Mouse (Mus musculus) intestine, embryonic 15.5 days (tissue): ENCODE results near the gene Gstm2. TPM values are rescaled to one million over a fixed set of nuclear protein-coding genes. Genes with fewer than 3 reads are reported as not detected.
"Not testable (repeated sequence)": the region's sequence is repeated elsewhere in the genome, so short reads cannot be mapped to it uniquely, and the experiment has no call there.

ENCODE experiments used
- ATAC-seq: fragments of 200-750 bp; cut with Nextera tagmentation; 2 replicates; pipeline ENCODE4 v1.8.0; 2017; ENCODE audit warnings: moderate TSS enrichment, moderate library complexity
- H3K27ac ChIP-seq: fragments of 300-500 bp; sonication (generic); 2 replicates; pipeline ENCODE4 v1.5.1; 2015; ENCODE audit warnings: mild to moderate bottlenecking, inconsistent platforms
- H3K27me3 ChIP-seq: fragments of 300-500 bp; sonication (generic); replicated peaks from 2 replicates; pipeline ENCODE4 v1.6.1; 2015; ENCODE audit warnings: inconsistent platforms
- H3K36me3 ChIP-seq: fragments of 300-500 bp; sonication (generic); 2 replicates; pipeline ENCODE4 v1.6.1; 2015; ENCODE audit warnings: inconsistent platforms
- H3K4me1 ChIP-seq: fragments of 300-500 bp; sonication (generic); replicated peaks from 2 replicates; pipeline ENCODE4 v1.6.1; 2015; ENCODE audit warnings: inconsistent platforms
- H3K4me2 ChIP-seq: fragments of 300-500 bp; sonication (generic); replicated peaks from 2 replicates; pipeline ENCODE4 v1.6.1; 2015; ENCODE audit warnings: mild to moderate bottlenecking, inconsistent platforms
- H3K4me3 ChIP-seq: fragments of 300-500 bp; sonication (generic); replicated peaks from 2 replicates; pipeline ENCODE4 v1.5.1; 2015; ENCODE audit warnings: inconsistent platforms
- H3K9ac ChIP-seq: fragments of 300-500 bp; sonication (generic); 2 replicates; pipeline ENCODE4 v1.6.1; 2015; ENCODE audit warnings: inconsistent platforms
- H3K9me3 ChIP-seq: fragments of 300-500 bp; sonication (generic); 2 replicates; pipeline ENCODE4 v1.6.1; 2016; ENCODE audit warnings: inconsistent platforms
- WGBS: fragments of 180-500 bp; shearing (Covaris S2); methylation state at CpG from one replicate; pipeline ENCODE4 v1.1.7; 2015; 5-methylcytosine and 5-hydroxymethylcytosine counted together
- polyA plus RNA-seq: library from polyadenylated mRNA; unstranded; fragments of >200 nt; fragmentation: Nextera tagmentation; extraction: Ambion mirVana; gene quantifications from 2 replicates; pipeline ENCODE4 v1.2.1, GENCODE M21; 2015

Gene Gstm2
- polyA plus RNA-seq, 1 experiment from 2014 or later: 184 TPM

DNA sequence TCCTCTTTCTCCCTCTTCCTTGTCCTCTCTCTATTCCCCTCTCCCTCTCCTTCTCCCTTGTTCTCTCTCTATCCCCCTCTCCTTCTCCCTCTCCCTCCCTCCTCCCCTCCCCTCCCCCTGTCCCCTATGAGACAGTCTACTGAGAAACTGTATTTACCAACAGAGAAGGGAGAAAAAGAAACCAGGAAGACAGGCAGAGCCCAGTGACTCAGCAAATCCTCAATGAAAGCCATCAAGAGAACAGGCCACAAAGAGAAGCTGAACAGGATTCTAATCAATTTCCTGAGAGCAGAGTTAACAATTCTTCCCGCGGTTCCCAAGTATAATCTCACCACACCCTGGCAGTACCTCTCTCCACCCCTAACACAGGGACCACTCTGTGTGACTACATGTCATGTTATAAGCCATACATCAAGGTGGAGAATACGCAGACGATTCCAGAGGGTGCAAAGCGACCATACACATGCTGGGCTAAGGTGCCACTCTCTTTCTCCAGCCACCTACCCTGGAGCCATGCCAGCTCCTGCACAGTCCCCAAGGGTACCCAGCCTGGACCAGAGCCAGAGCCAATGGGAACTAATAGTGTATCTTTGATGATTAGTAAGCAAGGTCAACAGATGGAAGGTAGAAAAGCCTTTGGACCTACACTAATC is 21.5 kb downstream of the Gstm2 start:
- Histone ChIP-seq H3K36me3 (no peaks in the 10 kb centered on the region), H3K9ac (no peak overlapping the region), H3K4me1 (0 out of 2 replicates have a peak, but pooled peaks cover 5% of the 10 kb centered on the region), H3K4me3 (no peak overlapping the region), H3K27ac (peak overlapping the region; percentile 67), H3K4me2 (no peak overlapping the region), H3K27me3 (no peaks in the 10 kb centered on the region), H3K9me3 (no peaks in the 10 kb centered on the region)
- ATAC-seq: peak; percentile 55
- WGBS: 50% methylated on average over 5 of the region's 5 CpGs

DNA sequence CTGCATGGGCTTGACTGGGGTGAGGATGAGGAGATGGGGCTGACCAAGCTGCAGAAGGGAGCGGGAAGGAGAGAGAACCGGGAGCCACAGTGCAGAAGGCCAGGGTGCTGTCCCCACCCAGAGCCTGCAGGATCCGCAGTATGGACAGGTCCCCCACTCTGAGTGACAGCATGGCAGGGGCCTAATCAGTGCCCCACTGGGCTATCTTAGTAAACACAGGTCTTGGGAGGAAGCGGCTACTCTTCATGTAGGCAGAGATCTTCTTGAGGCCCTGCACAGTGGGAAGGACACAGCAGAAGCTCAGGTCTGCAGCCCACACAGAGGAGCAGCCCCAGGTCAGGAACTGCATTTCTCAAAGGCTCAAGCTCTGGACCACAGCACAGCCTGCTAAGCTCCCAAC is 22.2 kb downstream of the Gstm2 start:
- Histone ChIP-seq H3K27ac (0 out of 2 replicates have a peak overlapping the region, but pooled peaks have one; percentile 17), H3K4me3 (no peak overlapping the region), H3K9me3 (no peaks in the 10 kb centered on the region), H3K9ac (no peak overlapping the region), H3K36me3 (no peaks in the 10 kb centered on the region), H3K27me3 (no peaks in the 10 kb centered on the region), H3K4me1 (0 out of 2 replicates have a peak, but pooled peaks cover 5% of the 10 kb centered on the region), H3K4me2 (no peak overlapping the region)
- WGBS: 82% methylated on average over 4 of the region's 4 CpGs
- ATAC-seq: no peak

DNA sequence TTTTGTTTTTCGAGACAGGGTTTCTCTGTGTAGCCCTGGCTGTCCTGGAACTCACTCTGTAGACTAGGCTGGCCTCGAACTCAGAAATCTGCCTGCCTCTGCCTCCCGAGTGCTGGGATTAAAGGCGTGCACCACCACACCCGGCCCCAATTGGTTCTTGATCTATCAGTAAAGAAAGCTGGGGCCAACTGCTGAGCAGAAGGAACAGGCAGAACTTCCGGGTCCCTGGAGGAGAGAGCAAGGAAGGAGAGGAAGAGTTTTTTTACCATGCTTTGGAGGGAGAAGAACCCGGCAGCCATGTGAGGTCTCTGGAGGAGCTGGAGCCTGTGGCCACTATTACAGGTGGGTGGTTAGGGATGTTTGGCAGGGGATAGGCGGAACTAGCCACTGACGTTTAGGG is 31.0 kb downstream of the Gstm2 start:
- H3K9ac ChIP-seq, H3K9me3 ChIP-seq, H3K4me1 ChIP-seq, H3K27ac ChIP-seq, H3K36me3 ChIP-seq, H3K4me2 ChIP-seq, ATAC-seq, H3K4me3 ChIP-seq, H3K27me3 ChIP-seq: not testable (repeated sequence)
- whole genome bisulfite sequencing: 88% methylated on average over 9 of the region's 9 CpGs

DNA sequence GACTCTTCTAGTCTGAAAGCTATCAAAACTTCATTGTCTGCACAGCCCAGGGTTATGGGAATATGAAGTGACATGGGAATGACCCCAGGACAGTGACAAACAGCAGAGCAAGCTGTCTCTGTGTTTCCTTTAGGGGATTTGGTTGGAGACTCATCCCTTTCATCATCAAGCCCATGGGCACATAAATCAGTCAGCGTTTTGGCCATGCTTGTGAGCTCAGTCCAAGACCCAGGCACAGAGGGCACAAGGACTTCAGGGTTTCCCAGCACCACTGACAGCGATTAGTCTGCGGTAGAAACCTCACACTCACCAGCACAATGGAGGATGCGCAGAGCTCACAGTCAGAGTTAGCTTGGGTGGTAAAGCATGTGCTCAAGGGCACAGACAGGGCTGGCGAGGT is 32.3 kb downstream of the Gstm2 start:
- ATAC-seq: peak; percentile 33; the same call in 1 of the 2 replicates

DNA sequence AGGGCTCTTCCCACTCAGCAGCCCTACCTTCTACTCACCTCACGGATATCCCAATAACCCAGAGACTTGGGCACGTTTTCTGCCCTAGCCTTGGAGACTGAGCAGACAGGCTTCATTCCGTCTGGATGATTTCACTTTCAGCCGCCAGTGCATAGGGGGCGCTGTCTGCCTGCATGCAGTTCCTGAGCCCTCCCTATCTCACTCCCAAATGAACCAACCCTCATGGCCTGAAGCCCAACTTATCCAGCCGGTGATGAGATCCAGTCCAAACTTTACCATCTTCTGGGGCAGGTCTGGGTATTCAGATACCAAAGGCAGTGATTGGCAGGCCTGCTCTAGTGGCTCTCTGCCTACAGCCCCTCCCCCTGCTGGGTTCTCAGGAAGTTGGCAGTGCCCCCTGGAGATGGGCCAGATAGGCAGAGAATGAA is 32.9 kb downstream of the Gstm2 start:
- WGBS: 19% methylated on average over 6 of the region's 6 CpGs
- H3K9ac ChIP-seq: no peak overlapping the region
- H3K4me2 ChIP-seq: no peak overlapping the region
- ATAC-seq: peak; percentile 79
- no peak overlapping the region for H3K4me3 ChIP-seq
- no peak overlapping the region for H3K27ac ChIP-seq
- H3K36me3 ChIP-seq: no peaks in the 10 kb centered on the region
- H3K4me1 ChIP-seq: no peaks in the 10 kb centered on the region
- H3K27me3 ChIP-seq: no peaks in the 10 kb centered on the region
- no peaks in the 10 kb centered on the region for H3K9me3 ChIP-seq

More for the DNA sequence above, 32.3 kb downstream of the Gstm2 start:
- no peak overlapping the region for H3K27ac ChIP-seq
- no peaks in the 10 kb centered on the region for H3K36me3 ChIP-seq
- 71% methylated on average over 5 of the region's 5 CpGs for WGBS
- no peak overlapping the region for H3K4me2 ChIP-seq
- no peaks in the 10 kb centered on the region for H3K27me3 ChIP-seq
- H3K9me3 ChIP-seq: no peaks in the 10 kb centered on the region
- H3K4me3 ChIP-seq: no peak overlapping the region
- no peak overlapping the region for H3K9ac ChIP-seq
- no peaks in the 10 kb centered on the region for H3K4me1 ChIP-seq

DNA sequence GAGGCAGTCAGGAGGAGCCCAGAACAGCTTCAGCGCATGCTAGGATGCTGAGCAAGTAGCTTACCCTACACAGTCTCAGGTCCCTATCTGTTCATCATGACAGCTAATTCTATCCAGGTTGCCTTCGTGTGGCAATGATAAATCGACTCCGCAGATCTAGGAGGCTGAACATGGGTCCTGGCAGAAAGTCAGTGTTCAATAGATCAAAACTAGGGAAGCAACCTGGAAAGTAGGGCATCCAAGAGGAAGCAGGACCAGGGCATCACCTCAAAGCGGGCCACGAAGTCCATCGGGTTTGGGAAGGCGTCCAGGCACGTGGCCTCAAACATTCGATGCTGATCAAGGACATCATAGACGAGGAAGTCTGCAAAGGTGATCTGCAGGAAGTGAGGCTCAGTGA is 35.7 kb downstream of the Gstm2 start:
- H3K36me3 ChIP-seq: no peaks in the 10 kb centered on the region
- H3K27me3 ChIP-seq: no peaks in the 10 kb centered on the region
- H3K4me3 ChIP-seq: no peak overlapping the region
- no peak for ATAC-seq
- no peak overlapping the region for H3K4me2 ChIP-seq
- H3K9me3 ChIP-seq: no peaks in the 10 kb centered on the region
- WGBS: 85% methylated on average over 11 of the region's 11 CpGs
- no peak overlapping the region for H3K9ac ChIP-seq
- no peak overlapping the region for H3K27ac ChIP-seq
- H3K4me1 ChIP-seq: no peaks in the 10 kb centered on the region

DNA sequence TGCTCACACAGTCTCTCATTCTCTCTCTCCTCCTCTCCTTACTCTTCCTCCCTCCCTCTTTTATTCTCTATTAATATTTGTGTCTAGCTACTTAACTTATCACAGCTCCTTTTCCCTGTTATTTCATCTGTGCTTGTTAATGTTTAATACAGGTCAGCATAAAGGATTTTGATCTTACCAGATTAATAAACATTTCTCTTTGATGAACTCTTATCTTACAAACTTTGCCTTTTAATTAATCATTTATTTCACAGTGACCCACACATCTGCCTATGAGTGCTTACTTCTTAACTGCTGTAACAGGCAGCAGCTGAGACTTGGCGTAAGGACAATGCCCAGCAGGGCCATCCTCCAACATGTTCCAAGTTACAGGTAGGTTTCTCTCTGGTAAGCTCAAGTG is 36.8 kb downstream of the Gstm2 start:
- H3K4me2 ChIP-seq, H3K9me3 ChIP-seq, H3K36me3 ChIP-seq, H3K27me3 ChIP-seq, H3K27ac ChIP-seq, ATAC-seq, H3K9ac ChIP-seq, H3K4me1 ChIP-seq, H3K4me3 ChIP-seq: not testable (repeated sequence)
- WGBS: 87% methylated on average over 1 of the region's 1 CpGs

DNA sequence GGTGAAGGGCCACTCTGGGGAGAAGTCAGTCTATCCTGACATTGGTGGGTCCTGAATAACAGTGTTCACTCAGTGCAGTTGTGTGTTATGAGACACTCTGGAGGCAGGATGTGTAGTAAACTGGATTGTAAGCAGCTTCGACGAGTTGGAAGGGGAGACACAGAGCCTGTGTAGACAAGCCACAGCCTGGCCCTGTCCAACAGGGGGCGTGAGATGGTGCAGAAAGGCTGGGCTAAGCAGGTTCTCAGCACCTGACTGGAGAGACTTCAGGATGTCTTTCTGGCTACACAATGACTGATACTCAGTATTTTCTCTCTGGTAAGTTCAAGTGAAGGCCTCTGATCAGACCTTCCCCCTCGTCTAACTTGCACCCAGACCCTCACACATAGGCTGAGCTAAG is 40.5 kb downstream of the Gstm2 start:
- Histone ChIP-seq H3K27ac (no peak overlapping the region), H3K36me3 (no peaks in the 10 kb centered on the region), H3K9ac (no peak overlapping the region), H3K27me3 (no peaks in the 10 kb centered on the region), H3K9me3 (no peaks in the 10 kb centered on the region), H3K4me1 (no peaks in the 10 kb centered on the region), H3K4me2 (no peak overlapping the region), H3K4me3 (no peak overlapping the region)
- no peak for ATAC-seq
- 61% methylated on average over 4 of the region's 4 CpGs for WGBS

DNA sequence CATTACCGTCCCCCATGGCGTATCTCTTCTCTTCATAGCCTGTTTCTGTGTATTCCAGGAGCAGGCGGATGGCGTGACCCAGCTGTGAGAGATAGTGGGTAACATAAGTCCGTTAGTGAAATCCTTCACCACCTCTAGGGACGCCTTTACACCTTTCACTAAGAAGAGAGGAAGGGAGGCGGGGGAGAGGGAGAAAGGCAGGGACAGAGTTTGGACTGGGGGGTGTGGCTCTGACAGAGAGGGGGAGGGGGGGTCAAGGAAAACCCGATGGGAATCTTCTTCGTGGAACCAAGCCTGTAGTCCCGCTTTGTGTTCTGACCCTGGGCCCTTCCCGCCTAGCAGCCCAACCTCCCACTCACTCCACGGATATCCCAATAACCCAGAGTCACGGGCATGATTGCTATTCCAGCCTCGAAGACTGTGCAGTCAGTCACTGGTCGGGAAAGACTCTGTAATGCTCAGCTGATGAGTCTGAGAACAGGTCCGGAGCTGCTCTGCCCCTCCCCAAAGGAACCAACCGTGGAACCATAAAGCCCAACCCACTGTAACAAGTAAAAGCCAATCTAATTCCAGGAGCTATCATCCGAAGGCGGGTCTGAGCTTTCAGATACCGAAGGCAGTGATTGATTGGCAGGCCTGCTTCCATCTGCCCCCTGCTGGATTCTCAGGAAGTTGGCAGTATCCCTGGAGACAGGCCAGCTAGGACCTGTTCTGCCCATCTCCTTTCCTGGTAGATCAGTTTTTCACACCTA is 42.8 kb downstream of the Gstm2 start, which contains the start of gene Gstm6:
Gene Gstm6, minus strand, starts transcription at position 511 of the 752 bp plus-strand sequence.
- peak within 1 kb of the TSS; percentile 54 for H3K4me2 ChIP-seq
- 16% methylated on average over 20 of the region's 20 CpGs for WGBS
- H3K27ac ChIP-seq: no peak within 1 kb of the TSS
- peak; percentile 90 for ATAC-seq
- no peaks in the 10 kb centered on the region for H3K9me3 ChIP-seq
- no peak within 1 kb of the TSS for H3K9ac ChIP-seq
- H3K4me1 ChIP-seq: no peaks in the 10 kb centered on the region
- H3K36me3 ChIP-seq: no peaks in the 10 kb centered on the region
- H3K4me3 ChIP-seq: peak within 1 kb of the TSS; percentile 23
- H3K27me3 ChIP-seq: no peaks in the 10 kb centered on the region

DNA sequence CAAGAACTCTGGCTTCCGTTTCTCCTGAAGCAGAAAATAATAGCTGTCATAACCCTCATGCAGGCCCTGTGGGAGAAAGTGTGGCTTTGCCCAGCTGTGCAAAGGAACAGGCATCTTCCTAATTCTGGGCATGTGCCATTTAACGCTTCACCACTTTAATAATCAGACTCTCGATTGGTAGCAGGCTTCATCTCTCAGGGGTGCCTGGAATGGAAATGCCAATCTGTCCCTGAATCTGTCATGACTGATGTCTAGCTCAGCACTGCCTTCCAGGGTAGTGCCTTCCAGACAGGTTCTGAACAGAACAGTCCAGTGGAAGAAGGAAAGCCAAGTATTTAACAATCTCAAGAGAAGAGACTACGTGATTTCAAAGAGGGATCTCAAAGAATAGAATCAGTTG is 45.0 kb downstream of the Gstm2 start:
- no peaks in the 10 kb centered on the region for H3K36me3 ChIP-seq
- WGBS: 79% methylated on average over 4 of the region's 4 CpGs
- ATAC-seq: no peak
- no peak overlapping the region for H3K27ac ChIP-seq
- no peaks in the 10 kb centered on the region for H3K4me1 ChIP-seq
- H3K27me3 ChIP-seq: no peaks in the 10 kb centered on the region
- H3K9me3 ChIP-seq: no peaks in the 10 kb centered on the region
- H3K4me3 ChIP-seq: no peak overlapping the region
- no peak overlapping the region for H3K9ac ChIP-seq
- H3K4me2 ChIP-seq: no peak overlapping the region

DNA sequence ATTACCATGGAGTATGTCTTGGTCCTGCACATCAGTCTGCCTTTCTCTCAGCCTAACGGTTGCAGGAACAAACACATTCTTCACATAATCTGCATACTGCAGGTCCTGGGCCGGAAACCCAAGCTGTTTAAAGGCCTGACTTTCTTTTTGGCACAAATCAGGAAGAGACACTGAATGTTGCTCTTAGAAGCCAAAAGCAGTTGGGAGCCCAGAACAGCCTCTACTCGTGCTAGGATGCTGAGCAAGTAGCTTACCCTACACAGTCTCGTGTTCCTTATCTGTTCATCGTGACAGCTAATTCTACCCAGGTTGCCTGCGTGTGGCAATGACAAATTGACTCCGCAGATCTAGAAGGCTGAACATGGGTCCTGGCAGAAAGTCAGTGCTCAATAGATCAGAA is 45.7 kb downstream of the Gstm2 start:
- Histone ChIP-seq H3K4me3 (no peak overlapping the region), H3K27ac (no peak overlapping the region), H3K4me1 (no peaks in the 10 kb centered on the region), H3K4me2 (no peak overlapping the region), H3K27me3 (no peaks in the 10 kb centered on the region), H3K36me3 (no peaks in the 10 kb centered on the region), H3K9ac (no peak overlapping the region), H3K9me3 (no peaks in the 10 kb centered on the region)
- ATAC-seq: no peak
- 70% methylated on average over 7 of the region's 7 CpGs for WGBS

DNA sequence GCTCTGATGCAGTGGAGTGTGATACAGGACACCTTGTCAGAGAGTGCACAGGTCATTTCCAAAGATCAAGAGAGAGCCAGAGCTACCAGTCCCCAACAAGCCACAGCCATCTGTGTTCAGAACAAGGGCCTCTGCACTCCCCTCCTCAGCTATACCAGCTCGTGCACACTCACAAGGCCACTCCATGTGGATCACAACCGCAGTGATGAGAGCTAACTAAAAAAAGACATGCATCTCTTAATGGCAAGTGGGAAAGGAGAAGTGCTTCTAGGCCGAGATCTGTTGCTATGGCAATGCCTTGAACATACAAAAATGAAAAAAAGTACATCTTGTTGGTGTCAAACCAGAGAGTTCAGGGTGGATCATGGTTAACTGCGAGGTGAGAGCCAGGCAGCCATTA is 46.4 kb downstream of the Gstm2 start:
- no peak overlapping the region for H3K27ac ChIP-seq
- WGBS: 77% methylated on average over 4 of the region's 4 CpGs
- ATAC-seq: no peak
- H3K4me1 ChIP-seq: no peaks in the 10 kb centered on the region
- no peaks in the 10 kb centered on the region for H3K27me3 ChIP-seq
- H3K9me3 ChIP-seq: no peaks in the 10 kb centered on the region
- H3K9ac ChIP-seq: no peak overlapping the region
- no peak overlapping the region for H3K4me3 ChIP-seq
- no peaks in the 10 kb centered on the region for H3K36me3 ChIP-seq
- H3K4me2 ChIP-seq: no peak overlapping the region

DNA sequence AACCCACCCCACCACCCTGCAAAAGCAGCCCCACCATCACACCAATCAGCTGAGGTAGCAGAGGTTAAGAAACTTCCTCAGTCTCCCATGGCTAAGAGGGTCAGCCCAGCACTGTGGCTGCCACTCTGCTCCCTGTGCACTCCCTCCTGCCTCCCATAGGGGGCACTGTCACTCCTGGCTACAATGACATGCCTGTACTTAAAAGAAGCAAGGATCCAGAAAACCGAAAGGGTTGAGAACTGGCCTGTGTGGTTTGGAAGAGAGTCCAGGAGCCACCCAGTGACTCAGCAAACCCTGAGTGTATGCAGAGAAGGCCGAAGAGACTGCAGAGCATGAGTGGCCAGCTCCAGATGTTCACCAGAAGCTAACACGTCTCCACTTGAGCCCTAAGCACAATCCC is 46.9 kb downstream of the Gstm2 start:
- Histone ChIP-seq H3K27me3 (no peaks in the 10 kb centered on the region), H3K4me2 (no peak overlapping the region), H3K27ac (no peak overlapping the region), H3K4me3 (no peak overlapping the region), H3K9ac (no peak overlapping the region), H3K9me3 (no peaks in the 10 kb centered on the region), H3K36me3 (no peaks in the 10 kb centered on the region), H3K4me1 (no peaks in the 10 kb centered on the region)
- 39% methylated on average over 3 of the region's 3 CpGs for WGBS
- peak; percentile 41; the same call in 1 of the 2 replicates for ATAC-seq
